Mouse (Mus musculus) erythroblast, embryonic 14.5 days (primary cell): ENCODE measurements around the gene Sh3rf1. TPM values are rescaled to one million over a fixed set of nuclear protein-coding genes. Genes with fewer than 3 reads are reported as not detected.

Source experiments
- H3K27me3 ChIP-seq: 2 replicates; pipeline ENCODE4 v1.6.1; 2012; ENCODE audit warnings: inconsistent platforms; ENCODE audit not compliant: control insufficient read depth
- H3K36me3 ChIP-seq: 2 replicates; pipeline ENCODE4 v1.6.1; 2012; ENCODE audit warnings: mild to moderate bottlenecking, inconsistent platforms; ENCODE audit not compliant: control insufficient read depth
- H3K4me1 ChIP-seq: 2 replicates; pipeline ENCODE4 v1.6.1; 2012; ENCODE audit warnings: inconsistent platforms; ENCODE audit not compliant: control insufficient read depth
- H3K4me3 ChIP-seq: replicated peaks from 2 replicates; pipeline ENCODE3; 2012; ENCODE audit warnings: moderate library complexity, mild to moderate bottlenecking, inconsistent platforms
- H3K9me3 ChIP-seq: 2 replicates; pipeline ENCODE4 v1.6.1; 2012; ENCODE audit warnings: low read length, inconsistent platforms, mixed read lengths; ENCODE audit not compliant: control insufficient read depth
- GATA1 ChIP-seq: IDR thresholded peaks from 2 replicates; pipeline ENCODE4 v1.6.1; 2012; ENCODE audit warnings: low read length, inconsistent platforms, mixed read lengths
- TAL1 ChIP-seq: IDR thresholded peaks from 3 replicates; pipeline ENCODE4 v1.6.1; 2012; ENCODE audit warnings: low read length, inconsistent platforms, mixed read lengths
- polyA plus RNA-seq: library from polyadenylated mRNA; stranded (reverse); fragments of >175 nt; gene quantifications from 2 replicates; pipeline ENCODE4 v1.2.3, GENCODE M21; 2012

Gene Sh3rf1
- polyA plus RNA-seq, 1 experiment = 0.01 TPM

DNA sequence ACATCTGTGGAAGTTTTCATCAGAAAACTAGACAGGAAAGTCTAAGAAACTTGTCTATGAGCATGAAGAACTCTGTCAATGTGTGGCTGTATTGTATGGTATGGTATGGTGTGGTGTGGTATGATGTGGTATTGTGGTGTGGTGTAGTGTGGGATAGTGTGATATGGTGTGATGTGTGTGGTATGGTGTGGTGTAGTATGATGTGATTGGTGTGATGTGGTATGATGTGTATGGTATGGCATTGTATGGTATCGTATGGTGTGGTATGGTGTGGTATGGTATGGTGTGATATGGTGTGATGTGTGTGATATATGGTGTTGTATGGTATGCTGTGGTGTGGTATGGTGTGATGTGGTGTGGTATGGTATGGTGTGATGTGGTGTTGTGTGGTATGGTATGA lies 43.4 kb downstream of the Sh3rf1 start:
- no peaks in the 10 kb centered on the region for H3K4me1 ChIP-seq
- TF ChIP-seq GATA1 (no peak), TAL1 (no peak)

DNA sequence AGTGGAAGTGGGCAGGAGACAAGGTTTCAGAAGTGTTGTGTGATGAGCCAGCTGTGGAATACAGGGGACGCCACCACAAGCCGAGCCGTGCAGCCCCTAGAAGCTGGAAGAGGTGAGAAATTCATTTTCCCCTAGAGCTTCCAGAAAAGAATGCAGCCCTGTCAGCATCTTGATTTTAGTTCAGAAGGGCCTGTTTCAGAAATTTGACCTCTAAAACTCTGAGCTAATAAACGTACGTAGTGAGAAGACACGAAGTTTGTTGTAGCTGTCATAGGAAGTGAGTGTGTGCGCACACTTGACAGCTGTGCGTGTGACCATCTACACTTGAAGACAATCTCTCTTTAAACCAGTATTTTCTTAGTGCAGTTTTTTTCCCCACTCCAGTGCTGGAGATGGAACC lies 44.0 kb downstream of the Sh3rf1 start:
- Histone ChIP-seq H3K4me1 (no peaks in the 10 kb centered on the region), H3K9me3 (no peaks in the 10 kb centered on the region), H3K27me3 (no peaks in the 10 kb centered on the region), H3K4me3 (no peak overlapping the region), H3K36me3 (no peaks in the 10 kb centered on the region)
- TF ChIP-seq TAL1 (no peak), GATA1 (no peak)

More for the DNA sequence above, 43.4 kb downstream of the Sh3rf1 start:
- Histone ChIP-seq H3K9me3 (no peaks in the 10 kb centered on the region), H3K27me3 (no peaks in the 10 kb centered on the region), H3K4me3 (no peak overlapping the region), H3K36me3 (no peaks in the 10 kb centered on the region)

- H3K36me3 ChIP-seq = no peaks in the 10 kb centered on the region
- H3K4me3 ChIP-seq = no peak overlapping the region
- H3K9me3 ChIP-seq = no peaks in the 10 kb centered on the region
- H3K4me1 ChIP-seq = no peaks in the 10 kb centered on the region
- no peaks in the 10 kb centered on the region for H3K27me3 ChIP-seq
- TF ChIP-seq GATA1 = no peak
- TF ChIP-seq TAL1 = no peak
These were observed 44.7 kb downstream of the Sh3rf1 start for GRCm38 (mm10) chr8:61268233-61268916.

DNA sequence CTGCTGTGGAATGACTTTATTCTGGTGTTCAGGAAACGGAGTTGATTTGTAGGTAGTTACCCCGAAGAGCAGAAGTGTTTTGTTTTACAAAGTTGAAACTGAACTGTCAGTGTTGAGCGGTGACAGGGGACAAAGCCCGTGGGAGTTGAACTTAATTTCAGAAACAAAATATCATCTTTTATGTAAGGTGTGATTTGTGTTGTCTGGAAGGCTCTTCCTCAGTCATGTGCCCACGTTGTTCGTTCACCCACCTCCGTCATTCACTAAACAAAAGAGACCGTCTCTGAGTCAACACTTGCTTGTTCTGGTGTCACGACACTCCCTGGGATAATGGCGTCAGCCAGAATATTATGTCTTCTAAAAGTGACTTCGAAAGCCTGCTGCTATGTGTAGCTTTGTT lies 46.3 kb downstream of the Sh3rf1 start:
- Histone ChIP-seq H3K27me3 (no peaks in the 10 kb centered on the region), H3K4me3 (no peak overlapping the region), H3K36me3 (no peaks in the 10 kb centered on the region), H3K4me1 (no peaks in the 10 kb centered on the region), H3K9me3 (no peaks in the 10 kb centered on the region)
- TF ChIP-seq GATA1 = no peak

GRCm38 (mm10) chr8:61270541-61270940 lies 46.9 kb downstream of the Sh3rf1 start:
- Histone ChIP-seq H3K36me3 (no peaks in the 10 kb centered on the region), H3K4me1 (no peaks in the 10 kb centered on the region), H3K9me3 (no peaks in the 10 kb centered on the region), H3K27me3 (no peaks in the 10 kb centered on the region), H3K4me3 (no peak overlapping the region)
- TF ChIP-seq TAL1 (no peak), GATA1 (no peak)

DNA sequence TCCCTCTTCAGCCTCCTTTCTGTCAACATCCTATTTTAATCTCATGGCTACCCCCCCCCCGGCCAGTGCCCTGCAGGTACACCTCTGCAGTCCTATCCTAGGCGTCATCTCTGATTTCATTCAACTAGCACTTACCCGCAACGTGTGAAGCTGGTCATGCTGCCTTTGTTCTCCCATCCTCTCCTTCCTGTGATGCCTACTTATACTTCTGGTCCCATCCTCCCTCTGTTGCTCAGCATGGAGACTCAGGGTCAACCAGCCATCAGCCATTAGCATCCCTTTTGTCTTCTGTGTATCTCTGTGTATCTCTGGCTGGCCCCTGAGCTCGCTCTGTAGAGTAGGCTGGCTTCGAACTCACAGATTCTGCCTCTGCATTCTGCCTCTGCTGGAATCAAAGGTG lies 47.3 kb downstream of the Sh3rf1 start:
- Histone ChIP-seq H3K27me3 (no peaks in the 10 kb centered on the region), H3K4me1 (no peaks in the 10 kb centered on the region)
- no peak for TF ChIP-seq TAL1
- TF ChIP-seq GATA1 = no peak

DNA sequence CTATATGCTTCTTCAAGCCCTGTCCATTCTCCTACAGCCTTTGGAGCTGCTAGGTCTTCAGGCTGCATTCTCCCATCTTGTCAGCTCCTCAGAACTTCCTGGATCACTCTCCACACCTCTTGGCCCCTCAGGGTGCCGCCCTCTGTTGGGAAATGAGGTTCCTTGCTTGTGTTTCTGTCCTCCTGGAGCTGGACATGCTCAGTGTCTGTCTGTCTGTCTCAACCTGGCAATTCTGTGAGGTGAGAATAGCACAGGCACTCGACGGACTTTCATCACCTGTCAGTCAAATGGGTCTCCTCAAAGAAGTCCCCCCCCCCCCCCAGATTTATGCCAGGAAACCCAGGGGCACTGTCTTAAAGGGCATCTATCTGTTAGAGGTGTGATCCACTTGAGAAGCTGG lies 49.2 kb downstream of the Sh3rf1 start:
- Histone ChIP-seq H3K36me3 (no peaks in the 10 kb centered on the region), H3K4me3 (no peak overlapping the region), H3K27me3 (no peaks in the 10 kb centered on the region), H3K9me3 (no peaks in the 10 kb centered on the region), H3K4me1 (no peaks in the 10 kb centered on the region)
- TF ChIP-seq GATA1 (no peak), TAL1 (no peak)

More for the DNA sequence above, 47.3 kb downstream of the Sh3rf1 start:
- no peaks in the 10 kb centered on the region for H3K36me3 ChIP-seq
- H3K9me3 ChIP-seq = no peaks in the 10 kb centered on the region
- H3K4me3 ChIP-seq = no peak overlapping the region

GRCm38 (mm10) chr8:61273307-61274221 lies 49.9 kb downstream of the Sh3rf1 start:
- no peak overlapping the region for H3K4me3 ChIP-seq
- H3K27me3 ChIP-seq = no peaks in the 10 kb centered on the region
- no peaks in the 10 kb centered on the region for H3K4me1 ChIP-seq
- TF ChIP-seq GATA1 = no peak
- TF ChIP-seq TAL1 = no peak
- H3K36me3 ChIP-seq = no peaks in the 10 kb centered on the region
- no peaks in the 10 kb centered on the region for H3K9me3 ChIP-seq

GRCm38 (mm10) chr8:61274602-61275462 lies 51.2 kb downstream of the Sh3rf1 start:
- Histone ChIP-seq H3K4me3 (no peak overlapping the region), H3K9me3 (no peaks in the 10 kb centered on the region), H3K27me3 (no peaks in the 10 kb centered on the region), H3K4me1 (no peaks in the 10 kb centered on the region), H3K36me3 (no peaks in the 10 kb centered on the region)
- TF ChIP-seq TAL1 = no peak
- no peak for TF ChIP-seq GATA1
